Mouse (Mus musculus) liver, embryonic 13.5 days (tissue): Measurements from ENCODE around the gene Cpt2. TPM values are rescaled to one million over a fixed set of nuclear protein-coding genes. Genes with fewer than 3 reads are reported as not detected.

ENCODE experiments used
- ATAC-seq: fragments of 200-750 bp; cut with Nextera tagmentation; 2 replicates; pipeline ENCODE4 v1.8.0; 2017; ENCODE audit warnings: low read depth, mild to moderate bottlenecking, moderate number of reproducible peaks, moderate library complexity
- DNase-seq: peaks from one replicate; pipeline ENCODE4 v3.0.0; 2022
- H3K27ac ChIP-seq: fragments of 300-500 bp; sonication (generic); 2 replicates; pipeline ENCODE4 v1.5.1; 2015; ENCODE audit warnings: moderate library complexity, mild to moderate bottlenecking, inconsistent platforms
- H3K27me3 ChIP-seq: fragments of 300-500 bp; sonication (generic); 2 replicates; pipeline ENCODE4 v1.6.1; 2015; ENCODE audit warnings: mild to moderate bottlenecking, inconsistent platforms
- H3K36me3 ChIP-seq: fragments of 300-500 bp; sonication (generic); 2 replicates; pipeline ENCODE4 v1.6.1; 2015; ENCODE audit warnings: mild to moderate bottlenecking, inconsistent platforms
- H3K4me1 ChIP-seq: fragments of 300-500 bp; sonication (generic); replicated peaks from 2 replicates; pipeline ENCODE4 v1.6.1; 2015; ENCODE audit warnings: inconsistent platforms
- H3K4me2 ChIP-seq: fragments of 300-500 bp; sonication (generic); 2 replicates; pipeline ENCODE4 v1.6.1; 2015; ENCODE audit warnings: inconsistent platforms, mild to moderate bottlenecking, moderate library complexity
- H3K4me3 ChIP-seq: fragments of 300-500 bp; sonication (generic); replicated peaks from 2 replicates; pipeline ENCODE4 v1.5.1; 2015; ENCODE audit warnings: mild to moderate bottlenecking, inconsistent platforms
- H3K9ac ChIP-seq: fragments of 300-500 bp; sonication (generic); 2 replicates; pipeline ENCODE4 v1.6.1; 2015; ENCODE audit warnings: mild to moderate bottlenecking, inconsistent platforms
- H3K9me3 ChIP-seq: fragments of 300-500 bp; sonication (generic); replicated peaks from 2 replicates; pipeline ENCODE4 v1.6.1; 2016; ENCODE audit warnings: inconsistent platforms
- WGBS: fragments of 180-500 bp; shearing (Covaris S2); methylation state at CpG from one replicate; pipeline ENCODE4 v1.1.7; 2015; ENCODE audit not compliant: insufficient replicate concordance; 5-methylcytosine and 5-hydroxymethylcytosine counted together
- polyA plus RNA-seq: library from polyadenylated mRNA; unstranded; fragments of >200 nt; fragmentation: Nextera tagmentation; extraction: Ambion mirVana; gene quantifications from 2 replicates; pipeline ENCODE4 v1.2.1, GENCODE M21; 2015

Gene Cpt2
- polyA plus RNA-seq, 1 experiment from 2014 or later: 37.0 TPM

DNA sequence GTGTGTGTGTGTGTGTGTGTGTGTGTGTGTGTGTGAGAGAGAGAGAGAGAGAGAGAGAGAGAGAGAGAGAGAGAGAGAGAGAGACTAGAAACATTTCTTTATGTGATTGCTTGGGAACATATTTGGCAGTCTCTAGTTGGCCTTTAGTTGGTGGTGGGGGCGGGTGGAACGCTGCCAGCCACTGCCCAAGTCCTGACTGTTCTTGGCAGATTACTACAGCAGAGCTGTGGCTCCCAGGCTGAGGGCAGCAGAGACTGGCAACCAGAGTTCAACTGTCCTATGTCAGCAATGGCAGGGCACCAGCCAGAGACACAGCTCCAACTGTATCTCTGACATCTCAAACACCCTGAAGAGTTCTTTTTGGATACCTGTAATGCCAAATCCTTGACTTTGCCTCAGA, 20.7 kb upstream of the Cpt2 start:
- Histone ChIP-seq H3K4me3 (no peak overlapping the region), H3K4me1 (no peaks in the 10 kb centered on the region), H3K27me3 (no peaks in the 10 kb centered on the region), H3K9me3 (no peaks in the 10 kb centered on the region), H3K27ac (no peak overlapping the region), H3K4me2 (no peak overlapping the region), H3K9ac (no peak overlapping the region), H3K36me3 (no peaks in the 10 kb centered on the region)
- 66% methylated on average over 2 of the region's 2 CpGs for WGBS
- ATAC-seq: no peak
- no peak for DNase-seq

DNA sequence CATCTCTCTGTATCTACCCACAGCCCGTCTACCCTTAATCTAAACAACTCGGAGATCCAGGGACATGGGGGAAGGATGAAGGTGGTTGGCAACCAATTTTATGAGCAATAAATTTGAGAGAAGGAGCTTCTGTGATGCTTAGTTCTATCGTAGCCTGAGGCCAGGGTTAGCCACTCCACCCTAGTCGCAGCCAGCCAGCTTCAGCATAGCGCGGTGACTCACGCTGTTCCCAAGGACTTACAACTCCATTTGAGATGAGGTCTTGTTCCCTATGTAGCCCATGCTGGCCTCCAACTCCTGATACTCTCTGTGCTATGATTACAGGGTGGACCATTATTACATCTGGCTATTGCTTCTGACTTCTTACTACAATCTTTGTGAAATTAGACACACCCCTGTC, 19.3 kb upstream of the Cpt2 start:
- H3K9ac ChIP-seq: no peak overlapping the region
- WGBS: 81% methylated on average over 7 of the region's 7 CpGs
- no peaks in the 10 kb centered on the region for H3K27me3 ChIP-seq
- ATAC-seq (no peak), DNase-seq (no peak)
- H3K36me3 ChIP-seq: no peaks in the 10 kb centered on the region
- no peaks in the 10 kb centered on the region for H3K4me1 ChIP-seq
- no peak overlapping the region for H3K4me3 ChIP-seq
- H3K27ac ChIP-seq: no peak overlapping the region
- H3K4me2 ChIP-seq: no peak overlapping the region
- no peaks in the 10 kb centered on the region for H3K9me3 ChIP-seq

DNA sequence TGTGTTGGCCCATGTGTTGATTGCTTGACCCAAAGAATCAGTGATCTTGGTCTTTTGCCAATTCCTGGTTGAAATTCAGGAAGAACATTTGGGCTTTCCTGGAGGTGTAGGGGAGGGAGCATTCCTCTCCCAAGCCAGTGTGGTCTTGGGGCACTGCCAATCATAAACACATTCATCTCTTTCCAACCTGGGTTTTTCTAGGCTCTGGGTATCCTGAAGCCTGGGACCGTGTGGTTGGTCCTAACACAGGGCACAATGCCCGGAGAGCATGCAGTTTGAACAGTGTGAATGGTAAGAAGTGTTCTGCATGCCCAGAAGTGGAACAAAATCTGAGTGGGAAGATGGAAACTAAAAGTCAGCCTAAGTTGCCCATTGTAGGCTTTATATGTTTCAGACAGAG, 14.7 kb upstream of the Cpt2 start:
- Histone ChIP-seq H3K36me3 (no peaks in the 10 kb centered on the region), H3K27me3 (no peaks in the 10 kb centered on the region), H3K4me1 (peaks cover 3% of the 10 kb centered on the region; the same call in 1 of the 2 replicates), H3K9ac (no peak overlapping the region), H3K4me2 (no peak overlapping the region), H3K9me3 (no peaks in the 10 kb centered on the region), H3K27ac (no peak overlapping the region), H3K4me3 (no peak overlapping the region)
- ATAC-seq (no peak), DNase-seq (no peak)
- WGBS: 52% methylated on average over 2 of the region's 2 CpGs

DNA sequence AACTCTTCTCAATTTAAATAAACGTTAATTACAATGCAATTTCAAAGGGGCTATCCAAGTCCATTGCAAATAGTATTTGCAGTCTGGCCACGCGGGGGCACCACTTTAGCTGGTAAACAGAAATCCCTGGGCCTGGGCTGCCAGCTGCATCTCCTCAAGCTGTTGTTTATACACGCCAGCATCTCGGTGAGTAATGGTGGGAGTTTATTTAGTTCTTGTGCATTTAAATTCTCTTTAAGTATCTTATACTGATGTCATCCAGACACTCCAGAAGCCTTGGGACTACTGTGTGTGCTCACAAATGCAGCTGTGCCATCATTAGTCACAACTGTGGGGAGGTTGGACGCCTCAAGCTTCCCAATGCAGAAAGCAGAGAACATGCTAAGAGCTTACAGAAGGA, 13.9 kb upstream of the Cpt2 start:
- DNase-seq (no peak), ATAC-seq (no peak)
- Histone ChIP-seq H3K27ac (no peak overlapping the region), H3K4me1 (peaks cover 6% of the 10 kb centered on the region; the same call in 1 of the 2 replicates), H3K27me3 (no peaks in the 10 kb centered on the region), H3K9me3 (no peaks in the 10 kb centered on the region), H3K4me2 (no peak overlapping the region), H3K36me3 (no peaks in the 10 kb centered on the region), H3K9ac (no peak overlapping the region), H3K4me3 (no peak overlapping the region)
- WGBS: 24% methylated on average over 6 of the region's 6 CpGs

DNA sequence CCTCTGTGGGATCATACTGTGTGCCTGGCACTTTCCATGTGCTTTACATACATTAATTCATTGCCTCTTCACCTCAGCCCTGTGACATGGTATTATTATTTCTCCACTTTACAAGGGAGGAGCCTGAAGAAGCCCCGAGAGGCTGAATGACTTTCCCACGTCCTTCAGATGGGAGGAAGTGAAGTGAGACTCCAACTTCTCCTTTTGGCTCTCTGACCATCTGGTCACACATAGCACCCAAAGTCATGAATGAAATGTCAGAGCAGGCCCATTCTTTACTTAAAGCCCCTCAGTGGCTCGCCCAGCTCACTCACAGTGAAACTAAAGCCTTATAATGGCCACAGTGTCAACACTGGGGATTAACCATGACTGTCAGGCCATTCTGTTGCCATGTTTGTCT, 11.8 kb upstream of the Cpt2 start:
- H3K9ac ChIP-seq: no peak overlapping the region
- no peak for ATAC-seq
- no peak for DNase-seq
- peaks cover 6% of the 10 kb centered on the region; the same call in 1 of the 2 replicates for H3K4me1 ChIP-seq
- H3K27me3 ChIP-seq: no peaks in the 10 kb centered on the region
- H3K9me3 ChIP-seq: no peaks in the 10 kb centered on the region
- H3K36me3 ChIP-seq: no peaks in the 10 kb centered on the region
- H3K4me2 ChIP-seq: no peak overlapping the region
- H3K4me3 ChIP-seq: no peak overlapping the region
- WGBS: 27% methylated on average over 3 of the region's 3 CpGs
- no peak overlapping the region for H3K27ac ChIP-seq

DNA sequence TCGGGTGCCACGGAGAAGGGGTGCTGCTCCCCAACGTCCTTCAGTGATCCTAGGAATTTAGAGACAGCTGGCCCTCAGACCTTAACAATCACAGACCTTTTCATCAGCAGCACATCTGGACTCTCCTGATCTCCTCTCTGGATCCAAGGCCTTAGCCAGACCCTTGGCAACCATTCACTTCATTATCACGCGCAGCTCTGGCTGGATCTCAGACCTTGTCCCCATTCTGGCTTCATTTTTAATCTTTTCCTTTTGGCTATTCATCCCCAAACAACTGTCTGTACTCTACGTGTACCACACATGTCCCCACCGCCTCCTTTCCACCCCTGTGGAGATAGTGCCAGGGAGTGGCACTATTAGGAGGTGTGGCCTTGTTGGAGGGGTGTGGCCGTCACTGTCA, 9.8 kb upstream of the Cpt2 start:
- Histone ChIP-seq H3K9me3 (no peaks in the 10 kb centered on the region), H3K4me1 (peaks cover 13% of the 10 kb centered on the region), H3K27me3 (no peaks in the 10 kb centered on the region), H3K27ac (no peak overlapping the region), H3K4me3 (no peak overlapping the region), H3K4me2 (no peak overlapping the region), H3K9ac (no peak overlapping the region), H3K36me3 (no peaks in the 10 kb centered on the region)
- WGBS: 61% methylated on average over 8 of the region's 8 CpGs
- ATAC-seq: no peak
- no peak for DNase-seq

DNA sequence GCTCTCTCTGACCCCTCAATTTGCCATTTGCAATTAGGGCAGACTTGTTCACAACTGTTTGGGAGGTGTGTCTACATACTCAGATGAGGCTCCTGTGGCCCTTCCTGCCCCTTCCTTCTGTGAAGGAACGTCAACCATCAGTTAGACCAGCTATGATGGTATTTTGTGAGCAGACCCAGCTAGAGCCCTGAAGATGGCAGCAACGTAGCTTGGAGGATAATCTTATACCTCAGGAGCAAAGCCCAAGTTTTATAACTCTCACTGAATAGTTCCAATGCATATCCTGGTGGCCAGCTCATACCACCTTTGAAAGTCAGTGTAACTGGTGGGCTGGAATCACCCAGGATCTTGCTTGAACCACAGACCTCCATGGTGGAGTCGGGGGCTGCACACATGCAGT, 8.0 kb upstream of the Cpt2 start:
- no peak overlapping the region for H3K4me3 ChIP-seq
- no peak for ATAC-seq
- H3K4me2 ChIP-seq: no peak overlapping the region
- no peak overlapping the region for H3K27ac ChIP-seq
- no peaks in the 10 kb centered on the region for H3K36me3 ChIP-seq
- 64% methylated on average over 3 of the region's 3 CpGs for WGBS
- H3K9me3 ChIP-seq: no peaks in the 10 kb centered on the region
- H3K27me3 ChIP-seq: no peaks in the 10 kb centered on the region
- no peak overlapping the region for H3K9ac ChIP-seq
- DNase-seq: no peak
- peaks cover 22% of the 10 kb centered on the region for H3K4me1 ChIP-seq

DNA sequence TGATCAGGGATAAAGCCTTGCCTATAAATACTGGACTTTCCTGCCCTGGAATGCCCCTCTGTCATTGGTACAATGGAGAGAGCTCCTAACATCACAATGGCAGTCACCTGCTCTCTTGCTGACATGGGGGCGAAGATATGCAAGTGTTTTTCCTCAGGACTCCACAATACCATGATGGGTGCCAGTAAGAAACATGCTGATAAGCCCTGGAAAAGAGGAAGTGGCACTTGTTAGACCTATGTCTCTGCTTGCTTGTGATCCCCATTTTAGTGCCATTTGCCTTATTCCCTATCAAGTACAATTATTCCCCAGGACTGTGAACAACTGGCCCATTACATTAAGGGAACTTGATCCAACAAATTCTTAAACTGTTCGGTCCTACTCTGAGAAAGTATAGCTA, 5.3 kb upstream of the Cpt2 start:
- DNase-seq (no peak), ATAC-seq (no peak)
- no peak overlapping the region for H3K4me2 ChIP-seq
- WGBS: 56% methylated on average over 2 of the region's 2 CpGs
- no peak overlapping the region for H3K9ac ChIP-seq
- no peak overlapping the region for H3K4me3 ChIP-seq
- no peaks in the 10 kb centered on the region for H3K36me3 ChIP-seq
- no peaks in the 10 kb centered on the region for H3K27me3 ChIP-seq
- peaks cover 22% of the 10 kb centered on the region for H3K4me1 ChIP-seq
- H3K9me3 ChIP-seq: no peaks in the 10 kb centered on the region
- H3K27ac ChIP-seq: no peak overlapping the region

DNA sequence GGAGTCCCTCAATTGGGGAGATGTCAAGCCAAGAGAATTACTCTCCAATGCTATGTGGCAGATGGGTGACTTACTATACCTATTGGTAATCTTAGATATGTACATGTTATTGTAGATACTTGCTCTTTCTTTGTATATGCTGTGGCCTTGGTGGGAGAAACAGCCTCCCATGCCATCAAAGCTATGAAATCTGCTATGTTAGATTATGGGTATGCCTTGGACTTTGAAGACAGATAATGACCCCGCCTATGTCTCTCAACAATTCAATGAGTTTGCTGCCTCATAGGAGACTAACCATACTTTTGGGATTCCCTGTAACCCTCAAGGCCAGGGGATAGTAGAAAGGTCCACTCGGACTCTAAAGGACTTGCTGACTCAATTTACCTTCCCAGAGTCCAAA, 4.9 kb upstream of the Cpt2 start:
- ATAC-seq: peak; percentile 56
- WGBS: 48% methylated on average over 2 of the region's 2 CpGs
- H3K36me3 ChIP-seq: no peaks in the 10 kb centered on the region
- no peak overlapping the region for H3K4me3 ChIP-seq
- H3K9ac ChIP-seq: no peak overlapping the region
- DNase-seq: peak; percentile 17
- H3K4me2 ChIP-seq: no peak overlapping the region
- H3K27me3 ChIP-seq: no peaks in the 10 kb centered on the region
- no peak overlapping the region; the same call in 1 of the 2 replicates for H3K27ac ChIP-seq
- no peaks in the 10 kb centered on the region for H3K9me3 ChIP-seq
- peaks cover 20% of the 10 kb centered on the region for H3K4me1 ChIP-seq

DNA sequence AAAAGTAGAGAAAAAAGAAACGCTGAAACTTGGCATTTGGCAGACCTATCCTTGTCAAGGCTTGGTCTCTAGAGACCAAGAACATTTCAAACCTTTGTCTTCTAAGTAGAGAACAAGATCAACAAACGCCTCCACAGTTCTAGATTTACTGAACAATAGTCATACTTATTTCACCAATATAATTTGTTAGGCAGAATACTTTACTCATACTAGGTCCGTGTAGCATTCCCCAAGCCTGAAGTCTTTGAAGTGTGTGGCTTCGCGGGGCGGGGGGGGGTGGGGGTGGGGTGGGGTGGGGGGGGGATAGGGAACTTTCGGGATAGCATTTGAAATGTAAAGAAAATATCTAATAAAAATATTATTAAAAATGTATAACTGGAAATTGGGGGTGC, 389 bp upstream of the Cpt2 start:
- DNase-seq: no peak
- 38% methylated on average over 7 of the region's 7 CpGs for WGBS
- H3K4me2 ChIP-seq: peak overlapping the region; percentile 82
- no peaks in the 10 kb centered on the region for H3K9me3 ChIP-seq
- peaks cover 47% of the 10 kb centered on the region for H3K4me1 ChIP-seq
- no peak for ATAC-seq
- peak overlapping the region; percentile 74 for H3K4me3 ChIP-seq
- no peaks in the 10 kb centered on the region for H3K27me3 ChIP-seq
- peak overlapping the region; percentile 23; the same call in 1 of the 2 replicates for H3K9ac ChIP-seq
- H3K27ac ChIP-seq: 0 out of 2 replicates have a peak overlapping the region, but pooled peaks have one; percentile 21
- no peaks in the 10 kb centered on the region for H3K36me3 ChIP-seq

DNA sequence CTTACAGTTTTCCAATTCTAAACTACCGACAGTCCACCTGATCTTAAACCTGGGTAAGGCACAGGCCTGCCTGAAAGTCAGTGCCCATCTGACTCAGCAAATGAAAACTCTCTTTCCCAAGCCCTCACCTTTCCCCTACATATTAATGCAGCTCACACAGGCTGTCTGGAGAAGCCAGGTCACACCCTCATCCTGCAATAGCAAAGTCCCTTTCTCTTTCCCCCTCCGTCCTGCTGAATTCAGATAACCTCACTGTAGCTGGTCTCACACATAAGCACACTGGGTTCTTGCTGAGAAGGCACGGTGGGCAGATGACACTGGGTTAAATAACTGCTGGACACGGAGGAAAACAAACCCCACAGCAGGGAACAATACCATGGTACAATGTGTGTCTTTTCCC, 1.5 kb downstream of the Cpt2 start:
- peak overlapping the region; percentile 74 for H3K4me3 ChIP-seq
- H3K4me1 ChIP-seq: peaks cover 33% of the 10 kb centered on the region
- H3K27ac ChIP-seq: peak overlapping the region; percentile 86
- H3K27me3 ChIP-seq: no peaks in the 10 kb centered on the region
- DNase-seq (peak; percentile 48), ATAC-seq (peak; percentile 53)
- WGBS: 22% methylated on average over 4 of the region's 4 CpGs
- peak overlapping the region; percentile 86 for H3K9ac ChIP-seq
- H3K4me2 ChIP-seq: peak overlapping the region; percentile 82
- H3K36me3 ChIP-seq: no peaks in the 10 kb centered on the region
- no peaks in the 10 kb centered on the region for H3K9me3 ChIP-seq

DNA sequence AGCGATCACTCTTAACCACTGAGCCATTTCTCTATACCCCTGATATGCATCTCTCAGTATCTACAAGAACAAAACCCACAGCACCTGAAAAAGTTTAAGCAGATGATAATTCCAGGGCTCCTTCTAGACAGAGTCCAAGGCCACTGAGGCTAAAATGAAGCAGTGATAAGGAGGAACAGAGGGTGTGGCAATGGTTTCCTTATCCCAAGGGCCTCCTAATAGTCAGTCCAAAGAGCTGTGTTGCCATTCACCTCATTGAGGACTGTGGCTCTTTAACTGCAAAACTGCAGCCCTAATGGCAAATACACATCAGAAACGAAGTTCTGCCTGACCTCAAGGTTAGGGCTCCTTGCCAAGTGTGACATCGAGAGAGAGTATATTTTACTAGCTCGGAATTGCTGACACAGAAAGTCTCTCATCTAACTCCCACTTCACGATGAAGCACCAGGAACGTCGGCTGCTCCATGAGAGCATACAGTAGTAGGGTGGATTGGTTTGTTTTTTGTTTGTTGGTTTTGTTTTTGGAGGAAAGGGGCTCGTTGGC, 2.2 kb downstream of the Cpt2 start:
- WGBS: 52% methylated on average over 8 of the region's 8 CpGs
- Histone ChIP-seq H3K36me3 (no peaks in the 10 kb centered on the region), H3K9ac (peak overlapping the region; percentile 86), H3K4me1 (peaks cover 33% of the 10 kb centered on the region), H3K4me2 (peak overlapping the region; percentile 82), H3K4me3 (peak overlapping the region; percentile 74), H3K27me3 (no peaks in the 10 kb centered on the region), H3K9me3 (no peaks in the 10 kb centered on the region), H3K27ac (peak overlapping the region; percentile 86)
- DNase-seq: peak; percentile 5
- peak; percentile 42; the same call in 1 of the 2 replicates for ATAC-seq
